Mouse (Mus musculus) forelimb bud, embryonic 11.5 days (tissue): ENCODE results near the gene Tfap2e.

Experiments used
- DNase-seq: peaks from one replicate; pipeline ENCODE4 v3.0.0-alpha.2; 2012; ENCODE audit warnings: low read depth, low spot score

The Tfap2e gene

DNA sequence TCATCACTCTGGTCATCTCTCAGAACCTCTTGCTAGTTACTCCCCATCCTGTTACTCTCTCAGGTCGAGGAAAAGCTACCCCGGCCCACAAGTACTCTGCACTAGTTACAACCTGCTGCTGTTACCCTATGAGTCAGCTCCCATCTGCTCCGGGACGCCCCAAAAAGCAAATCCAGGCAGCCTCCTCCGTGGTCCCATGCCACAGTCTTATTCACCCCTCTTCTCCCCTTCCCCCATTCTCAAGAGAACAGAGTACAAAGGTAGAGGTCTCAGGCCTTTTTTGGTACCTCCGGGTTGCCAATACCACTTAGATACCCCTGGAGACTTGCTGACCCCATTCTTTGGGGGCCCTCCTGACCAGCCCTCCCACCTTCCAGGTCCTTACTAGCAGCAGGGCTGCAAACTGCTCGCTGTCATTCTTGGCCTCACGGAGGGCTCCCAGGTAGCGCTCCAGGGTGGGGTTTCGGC lies 15.6 kb upstream of the Tfap2e start:
- DNase-seq = no peak

DNA sequence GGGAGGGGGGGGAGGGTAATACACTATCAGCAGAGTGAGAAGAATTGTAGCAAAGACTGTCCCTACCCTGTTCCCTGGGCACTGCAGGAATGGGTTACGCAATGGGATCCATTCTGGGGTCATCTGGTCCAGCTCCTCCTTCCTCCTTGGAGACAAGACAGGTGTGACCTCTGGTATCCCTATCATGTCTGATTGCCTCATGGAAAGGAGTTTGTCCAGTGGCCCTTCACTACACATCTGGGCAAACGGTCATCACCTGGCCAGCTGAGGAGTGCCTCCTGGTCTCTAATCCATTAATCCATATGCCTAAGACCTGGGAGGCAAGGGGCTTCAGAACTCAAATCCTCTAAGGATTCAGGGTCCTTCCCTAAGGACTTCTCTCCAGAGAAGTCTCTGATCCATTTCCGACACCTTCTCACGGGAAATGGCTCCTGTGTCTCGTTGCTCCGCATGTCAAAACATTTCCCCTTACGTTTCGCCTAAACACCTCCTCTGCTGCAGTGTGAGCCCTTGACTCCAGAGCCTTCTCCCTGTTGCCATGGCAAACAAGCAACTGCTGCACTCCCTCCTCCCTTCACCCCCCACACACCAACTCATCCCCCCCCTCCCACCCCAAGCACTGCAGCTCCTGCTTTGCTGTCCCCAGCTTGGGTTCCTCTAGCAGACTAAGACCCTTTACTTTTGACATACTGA lies 15.0 kb upstream of the Tfap2e start:
- DNase-seq = no peak

DNA sequence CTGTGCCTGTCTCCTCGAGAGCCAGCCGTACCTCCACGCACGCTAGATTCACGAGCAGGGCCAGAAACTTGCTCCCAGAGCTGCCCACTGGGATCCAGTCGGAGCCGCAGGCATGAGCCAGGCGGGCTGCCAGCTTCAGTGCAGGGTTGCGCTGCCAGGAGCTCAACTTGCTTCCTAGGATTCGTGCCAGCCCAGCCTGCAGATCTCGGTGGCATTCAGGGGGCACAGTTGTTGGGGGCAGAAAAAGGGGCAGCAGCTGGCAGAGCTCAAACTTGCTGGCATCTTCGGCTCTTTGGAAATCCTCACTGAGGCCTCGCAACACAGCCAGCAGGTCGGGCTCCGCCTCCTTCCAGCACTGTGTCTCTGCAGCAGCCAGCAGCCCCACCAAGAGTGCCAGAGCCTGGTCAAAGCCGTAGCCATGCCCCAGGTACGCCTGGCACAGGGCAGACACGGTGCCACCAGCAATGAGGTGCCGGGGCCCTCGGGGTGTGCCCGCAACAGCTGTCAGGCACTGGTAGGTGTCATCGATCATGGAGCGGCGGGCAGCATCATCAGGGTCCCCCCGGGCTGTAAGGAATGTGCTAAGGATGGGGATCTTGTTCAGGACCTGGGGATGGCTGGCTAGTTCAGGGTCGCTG lies 14.1 kb upstream of the Tfap2e start:
- DNase-seq = no peak

DNA sequence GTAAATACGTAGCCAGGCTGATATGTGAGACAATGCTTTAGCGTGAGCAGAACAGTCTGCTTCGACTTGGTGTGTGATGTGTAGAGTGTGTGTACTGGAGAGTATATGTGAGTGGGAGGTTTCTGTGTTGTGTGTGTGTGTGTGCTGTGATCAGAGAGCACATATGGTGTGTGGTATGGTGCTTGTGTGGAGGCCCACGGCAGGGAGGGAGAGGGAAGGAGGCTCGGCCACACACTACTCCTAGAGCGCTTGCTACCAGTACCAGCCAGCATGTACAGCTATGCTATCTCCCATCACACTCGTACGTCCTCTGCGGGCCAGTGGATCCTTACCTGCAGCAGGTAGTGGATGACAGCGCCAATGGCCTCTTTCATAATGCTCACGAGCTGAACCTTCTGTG lies 13.5 kb upstream of the Tfap2e start:
- DNase-seq = no peak

DNA sequence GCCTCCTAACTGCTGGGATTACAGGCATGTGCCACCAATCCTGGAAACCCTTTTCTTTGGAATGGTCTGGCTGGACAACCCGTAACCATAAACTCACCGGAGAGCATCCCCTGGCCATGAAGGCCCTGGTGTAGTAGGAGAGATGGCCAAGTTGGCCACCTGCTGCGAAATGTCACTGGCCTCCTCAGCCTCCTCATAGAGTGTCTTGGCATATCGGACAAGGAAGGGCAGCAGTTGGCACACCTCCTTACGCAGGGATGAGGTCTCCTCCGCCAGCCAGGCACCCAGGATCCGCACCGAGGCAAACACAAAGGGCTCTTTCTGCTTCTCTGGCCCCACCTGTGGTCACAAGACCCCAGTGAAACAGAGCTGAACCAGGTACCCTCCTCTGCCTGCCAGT lies 12.3 kb upstream of the Tfap2e start:
- DNase-seq = no peak

DNA sequence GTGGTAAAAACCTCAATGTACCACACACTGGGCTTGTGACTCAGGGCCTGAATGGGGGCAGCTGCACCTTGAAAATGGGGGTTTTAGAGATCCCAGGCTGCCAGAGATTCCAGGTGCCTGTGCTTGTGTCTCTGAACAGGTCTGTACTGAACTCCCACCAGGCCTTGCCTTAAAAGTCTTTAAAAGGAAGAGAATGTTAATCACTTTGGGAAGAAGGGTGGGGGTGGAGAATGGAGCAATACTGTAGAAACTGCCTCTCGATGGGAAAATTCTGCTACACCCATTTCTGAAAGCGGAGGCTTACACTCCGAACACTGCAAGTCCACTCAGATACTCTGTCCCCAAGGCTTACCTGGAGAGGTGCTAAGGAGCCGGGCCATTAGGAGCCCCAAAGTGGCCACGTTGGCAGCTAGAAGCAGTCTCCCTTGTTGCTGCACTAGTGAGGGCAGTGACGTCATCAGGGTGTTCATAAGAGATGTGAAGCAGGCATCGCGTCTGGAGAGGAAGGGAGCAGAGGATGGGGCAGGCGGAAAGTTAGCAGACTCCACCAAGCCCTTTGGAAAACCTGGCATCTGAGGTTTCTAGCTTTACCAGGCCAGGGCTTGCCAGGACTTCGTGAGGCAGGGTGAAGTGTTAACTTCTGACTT lies 10.3 kb upstream of the Tfap2e start:
- no peak for DNase-seq

DNA sequence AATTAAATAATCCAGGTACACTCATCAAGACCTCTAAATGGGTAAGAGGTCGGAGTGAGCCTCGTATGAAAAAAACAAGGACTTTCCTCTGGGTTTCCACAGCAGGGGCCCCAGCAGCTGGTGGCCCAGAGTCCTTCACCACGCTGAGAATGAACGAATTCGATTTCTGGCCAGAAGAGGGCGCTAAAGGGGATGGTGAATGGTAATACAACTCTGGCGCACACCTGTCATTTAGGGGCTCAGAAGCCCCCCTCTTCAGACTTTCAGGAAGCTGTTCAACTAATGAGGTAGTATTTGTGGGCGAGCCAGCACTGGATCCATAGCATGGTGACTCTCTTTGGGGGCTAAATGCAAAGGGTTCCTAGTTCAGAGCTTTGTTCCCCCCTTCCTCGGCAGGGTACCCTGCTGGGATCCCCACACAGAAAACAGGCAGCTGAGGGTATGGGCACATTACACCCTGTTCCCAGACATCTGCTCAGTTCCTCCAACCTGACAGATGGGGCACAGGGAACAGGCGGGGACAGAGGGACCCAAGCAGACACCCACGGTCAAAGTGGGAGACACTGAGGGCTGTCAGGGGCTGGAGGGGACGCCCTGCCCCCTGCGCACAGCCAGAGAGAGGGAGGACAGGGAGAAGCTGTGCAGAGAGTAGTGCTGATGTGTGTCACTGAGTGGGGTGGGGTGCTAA lies 9.6 kb upstream of the Tfap2e start:
- DNase-seq = no peak

DNA sequence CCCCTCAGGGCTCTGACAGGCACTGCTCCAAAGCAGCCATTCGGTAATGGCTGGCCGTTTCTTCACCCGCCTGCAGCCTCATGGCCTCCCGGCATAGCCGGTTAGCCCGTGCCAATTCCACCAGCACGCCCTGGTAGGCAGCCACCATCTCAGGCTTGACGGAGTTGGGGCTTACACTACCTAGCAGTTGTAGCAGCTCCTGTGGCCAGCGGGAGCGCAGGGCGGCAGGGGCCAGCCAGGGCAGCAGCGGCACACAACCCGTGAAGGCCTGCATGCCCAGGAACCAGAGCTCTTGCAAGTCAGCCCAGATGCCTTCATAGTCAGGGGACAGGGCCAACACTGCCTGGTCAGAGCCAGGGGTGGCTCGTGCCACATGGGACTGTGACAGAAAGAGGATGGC lies 8.8 kb upstream of the Tfap2e start:
- no peak for DNase-seq

DNA sequence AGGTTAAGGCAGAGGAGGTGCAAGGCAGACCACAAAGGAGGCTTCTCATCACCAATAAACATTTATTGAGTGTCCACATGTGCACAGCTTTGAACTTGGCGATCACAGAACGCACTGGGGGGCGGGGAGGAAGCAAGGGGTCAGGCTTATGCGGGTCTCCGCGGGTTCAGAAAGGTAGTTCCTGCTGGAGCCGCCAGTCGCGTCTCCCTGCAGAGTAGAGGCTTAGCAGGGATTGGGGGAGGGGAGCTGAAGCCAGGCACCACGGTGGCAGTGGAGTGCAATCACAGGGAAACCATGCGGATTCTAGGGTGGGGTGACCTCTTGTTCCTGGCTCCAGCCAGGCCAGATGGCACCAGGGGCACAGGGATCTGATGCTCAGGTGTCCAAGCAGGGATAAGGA lies 7.7 kb upstream of the Tfap2e start:
- no peak for DNase-seq

DNA sequence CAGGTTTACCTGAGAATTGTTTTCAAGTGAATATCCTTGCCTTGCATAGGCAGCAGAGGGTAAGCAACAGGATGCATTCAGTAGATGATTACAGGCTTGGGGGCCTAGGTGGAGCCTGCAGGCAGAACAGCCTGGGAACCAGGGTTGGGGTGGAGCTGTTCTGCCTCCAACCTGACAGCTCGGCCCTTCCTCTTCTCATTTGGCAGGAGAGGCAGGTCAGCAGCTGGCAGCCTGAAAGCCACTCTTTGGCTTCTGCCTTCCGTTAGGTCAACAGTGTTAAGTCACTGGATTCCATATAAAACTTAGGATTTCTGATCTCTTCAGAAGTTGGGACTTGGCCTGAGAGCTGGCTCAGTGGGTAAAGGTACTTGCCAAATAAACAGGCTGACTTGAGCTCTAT lies 6.9 kb upstream of the Tfap2e start:
- no peak for DNase-seq

DNA sequence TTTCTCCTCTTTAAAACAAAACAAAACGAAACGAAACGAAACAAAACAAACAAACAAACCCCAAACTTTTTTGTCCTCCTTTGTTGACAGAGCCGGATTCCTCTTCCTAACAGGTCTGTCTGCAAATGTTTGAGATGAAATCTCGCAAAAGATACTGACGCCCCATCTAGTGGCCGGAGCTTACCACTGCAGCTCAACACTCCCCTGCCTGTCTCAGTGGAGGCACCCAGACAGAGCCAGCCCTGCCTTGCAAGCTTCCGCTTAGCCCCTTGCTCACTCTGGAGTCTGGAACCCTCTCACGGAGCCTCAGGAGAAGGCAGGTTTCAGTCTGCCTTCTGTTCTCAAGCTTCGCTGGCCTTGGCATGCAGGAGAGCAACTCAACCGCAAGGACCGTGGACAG lies 5.4 kb upstream of the Tfap2e start:
- peak; percentile 82 for DNase-seq

DNA sequence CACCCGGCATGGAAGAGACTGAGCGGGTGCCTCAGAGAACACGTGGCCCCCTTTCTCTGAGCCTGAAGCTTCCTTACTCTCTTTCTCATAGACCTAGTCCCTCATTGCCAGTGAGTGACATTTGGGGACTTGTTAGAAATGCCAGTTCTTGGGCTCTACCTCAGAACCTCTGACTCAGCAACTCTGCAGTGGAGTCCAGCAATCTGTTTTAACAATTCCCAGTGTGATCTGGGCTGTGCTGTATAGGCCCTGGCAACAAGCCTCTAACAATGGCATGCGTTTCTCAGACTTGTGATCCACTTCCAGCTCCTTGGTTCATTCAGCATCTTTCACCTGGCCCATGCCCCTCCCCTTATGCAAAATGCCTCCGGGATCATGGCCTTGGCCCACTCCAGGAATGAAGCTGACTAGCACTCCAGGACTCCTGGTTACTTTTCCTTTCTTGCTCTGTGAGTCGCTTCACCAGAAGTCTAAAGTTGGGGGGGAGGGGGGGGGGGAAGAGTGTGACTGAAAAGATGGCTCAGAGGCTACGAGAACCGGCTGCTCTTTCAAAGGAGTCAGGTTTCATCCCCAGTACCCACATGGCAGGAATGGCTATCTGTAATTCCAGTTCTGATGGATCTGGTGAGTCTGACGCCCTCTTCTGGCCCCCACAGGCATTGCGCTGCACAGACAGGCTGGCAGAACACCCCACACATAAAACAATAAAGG lies 4.1 kb upstream of the Tfap2e start:
- DNase-seq = no peak

DNA sequence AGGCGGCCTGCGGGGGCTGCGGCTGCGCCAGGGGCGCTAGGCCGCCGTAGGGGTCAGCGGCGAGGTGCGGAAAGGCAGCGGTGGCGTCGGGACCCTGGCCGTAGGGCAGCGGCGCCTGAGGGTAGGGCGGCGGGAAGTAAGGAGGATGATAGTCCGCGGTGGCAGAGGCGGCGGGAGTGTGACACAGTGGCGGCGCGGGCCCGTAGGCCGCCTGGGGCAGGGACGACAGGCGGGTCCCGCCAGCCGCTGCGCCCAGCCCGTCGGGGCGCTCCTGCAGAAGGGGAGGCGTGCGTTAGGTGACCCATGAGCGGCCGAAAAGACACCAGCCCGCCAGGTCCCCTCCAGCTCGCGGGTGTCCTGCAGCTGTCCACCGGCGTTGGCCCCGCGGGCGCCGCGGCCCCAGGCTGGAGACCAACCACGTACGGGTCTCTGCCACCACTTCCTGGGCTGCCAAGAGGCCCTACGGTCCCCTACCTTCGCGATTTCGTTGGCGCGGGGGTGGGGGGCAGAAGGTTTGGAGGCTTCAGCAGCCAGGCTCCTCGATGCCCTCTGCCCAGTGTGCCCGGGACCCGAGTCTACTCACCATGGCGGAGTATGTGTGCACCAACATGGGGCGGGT lies 549 bp downstream of the Tfap2e start:
- DNase-seq = no peak

DNA sequence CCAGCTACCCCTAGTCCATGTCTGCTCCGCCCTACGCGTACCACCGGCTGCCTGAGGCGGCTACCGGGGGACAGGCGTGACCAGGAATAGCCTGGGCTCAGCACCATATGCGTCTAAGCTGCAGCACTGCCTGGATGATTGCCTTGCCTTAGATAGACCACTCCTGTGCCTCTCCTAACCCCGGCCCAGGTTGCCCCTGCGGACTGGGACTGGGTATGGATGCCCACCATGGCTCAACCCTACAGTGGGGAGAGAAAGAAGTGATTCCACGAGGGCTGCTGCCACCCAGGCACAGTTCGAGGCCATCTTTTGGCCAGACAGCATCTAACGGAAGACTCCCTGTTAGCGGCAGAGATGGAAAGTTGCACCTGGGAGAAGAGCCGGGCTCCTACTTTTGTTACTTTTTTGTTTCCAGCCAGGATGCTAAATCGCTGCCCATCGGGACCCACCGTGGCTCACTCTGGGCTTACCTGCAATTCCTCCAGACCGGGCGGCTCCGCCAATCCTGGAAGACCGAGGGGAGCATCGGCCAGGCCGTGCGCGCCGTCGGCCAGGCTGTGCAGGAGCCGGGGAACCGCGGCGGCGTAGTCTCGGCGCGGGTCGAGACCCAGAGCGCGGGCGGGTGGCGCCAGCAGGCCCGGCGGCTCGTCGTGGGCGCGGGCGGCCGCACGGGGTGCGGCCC lies 1.2 kb downstream of the Tfap2e start:
- DNase-seq = no peak

DNA sequence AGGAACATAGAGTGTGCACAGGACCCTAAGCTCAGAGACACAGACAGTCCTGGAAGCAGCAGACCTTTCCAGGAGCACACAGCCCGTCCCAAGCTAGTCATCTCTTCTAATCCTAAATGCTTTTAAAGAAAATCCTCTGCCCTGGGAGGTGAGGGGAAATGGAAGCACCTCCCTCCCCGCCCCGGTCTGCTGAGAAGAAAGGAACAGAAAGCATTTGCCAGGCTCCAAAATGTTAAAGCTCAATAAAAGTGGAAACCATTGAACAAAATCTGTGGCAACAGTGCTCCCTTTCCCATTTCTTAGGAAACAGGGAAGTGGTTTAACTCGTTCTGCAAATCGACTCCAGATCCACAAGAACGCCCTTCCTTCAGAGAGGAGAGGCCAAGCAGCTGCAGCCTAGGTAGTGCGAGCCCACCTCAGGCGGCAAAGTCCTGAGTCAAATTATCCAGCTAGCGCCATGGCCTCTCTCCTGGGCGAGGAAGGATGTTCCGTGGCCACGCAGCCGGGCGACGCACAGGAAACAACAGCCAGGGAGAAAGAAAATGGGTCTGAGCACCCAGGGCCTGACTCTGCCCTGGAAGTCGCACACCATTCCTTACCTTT lies 1.9 kb downstream of the Tfap2e start:
- DNase-seq = no peak

DNA sequence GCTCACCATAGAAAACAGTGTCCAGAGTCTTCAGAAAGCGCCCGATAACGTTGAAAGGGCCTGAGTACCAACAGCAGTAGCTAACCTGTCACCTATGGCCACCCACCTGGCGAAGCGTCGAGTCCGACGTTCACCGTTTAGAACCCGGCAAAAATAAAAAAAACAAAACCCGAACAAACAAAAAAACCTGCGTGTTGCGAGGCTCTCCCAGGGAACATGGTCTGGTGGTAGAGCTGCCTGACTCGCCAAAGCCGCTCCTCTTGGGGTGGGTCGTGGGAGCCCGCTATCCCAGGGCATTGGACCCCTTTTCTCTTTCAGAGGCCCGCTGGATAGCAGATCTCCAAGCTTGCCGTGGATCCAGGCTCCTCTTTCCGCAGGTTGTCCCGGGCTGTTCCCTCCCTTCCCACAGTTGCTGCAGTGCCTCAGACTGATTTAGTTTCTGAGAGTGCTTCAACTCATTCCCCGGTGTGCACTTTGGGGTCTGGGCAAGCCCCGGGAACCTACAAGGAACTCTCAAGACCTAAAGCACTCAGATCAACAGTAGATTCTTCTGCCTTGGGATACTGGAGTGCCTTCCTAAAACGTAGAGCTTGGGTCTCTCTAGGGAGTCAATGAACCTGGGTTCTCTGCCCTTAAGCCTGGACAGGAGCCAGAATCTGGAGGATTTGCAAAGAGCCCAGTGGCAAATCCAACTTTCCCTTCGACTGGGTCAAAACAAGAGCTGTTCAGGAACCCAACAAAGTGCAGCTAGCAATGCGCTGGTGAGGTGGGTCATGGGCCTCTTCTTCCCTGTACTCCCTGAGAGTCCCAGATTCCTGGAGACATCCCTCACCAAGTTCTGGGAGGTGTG lies 3.3 kb downstream of the Tfap2e start:
- no peak for DNase-seq

DNA sequence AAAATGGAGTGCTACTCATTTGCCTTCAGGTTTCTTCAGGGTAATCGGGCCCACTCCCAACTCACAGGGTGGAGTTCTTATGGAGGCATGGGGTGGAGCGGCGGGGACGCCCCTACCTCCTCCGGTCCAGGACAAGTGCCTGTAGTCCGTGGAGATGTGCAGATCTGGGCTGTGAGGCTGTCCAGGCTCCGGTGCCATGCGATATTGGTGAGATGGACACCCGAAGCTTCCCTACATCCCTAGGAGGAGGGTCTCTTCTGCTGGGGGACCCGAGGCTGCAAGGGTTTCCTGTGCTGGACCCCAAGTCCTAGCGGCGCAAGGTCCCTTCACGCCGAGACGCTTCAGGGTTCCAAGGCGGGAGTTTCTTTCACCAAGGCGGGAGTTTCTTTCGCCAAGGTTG lies 3.9 kb downstream of the Tfap2e start:
- no peak for DNase-seq

DNA sequence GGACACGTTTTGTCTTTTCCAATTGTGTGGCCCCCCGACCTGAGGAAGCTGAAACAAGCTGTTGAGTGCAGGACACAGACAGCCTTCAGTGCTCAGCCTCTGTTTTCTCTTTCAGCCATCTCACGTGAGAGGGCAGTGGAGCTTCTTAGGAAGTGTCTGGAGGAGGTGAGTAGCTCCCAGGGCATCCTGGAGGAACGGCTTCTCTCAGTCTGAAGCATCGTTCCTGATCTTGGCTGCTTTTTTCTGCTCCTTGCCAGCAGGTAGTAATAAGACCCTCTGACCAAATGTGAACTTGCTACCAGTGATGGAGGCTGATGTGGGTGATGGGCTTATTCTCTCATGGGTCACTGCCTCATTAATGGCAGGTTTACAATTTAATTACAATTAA lies 28.6 kb downstream of the Tfap2e start:
- DNase-seq = no peak

DNA sequence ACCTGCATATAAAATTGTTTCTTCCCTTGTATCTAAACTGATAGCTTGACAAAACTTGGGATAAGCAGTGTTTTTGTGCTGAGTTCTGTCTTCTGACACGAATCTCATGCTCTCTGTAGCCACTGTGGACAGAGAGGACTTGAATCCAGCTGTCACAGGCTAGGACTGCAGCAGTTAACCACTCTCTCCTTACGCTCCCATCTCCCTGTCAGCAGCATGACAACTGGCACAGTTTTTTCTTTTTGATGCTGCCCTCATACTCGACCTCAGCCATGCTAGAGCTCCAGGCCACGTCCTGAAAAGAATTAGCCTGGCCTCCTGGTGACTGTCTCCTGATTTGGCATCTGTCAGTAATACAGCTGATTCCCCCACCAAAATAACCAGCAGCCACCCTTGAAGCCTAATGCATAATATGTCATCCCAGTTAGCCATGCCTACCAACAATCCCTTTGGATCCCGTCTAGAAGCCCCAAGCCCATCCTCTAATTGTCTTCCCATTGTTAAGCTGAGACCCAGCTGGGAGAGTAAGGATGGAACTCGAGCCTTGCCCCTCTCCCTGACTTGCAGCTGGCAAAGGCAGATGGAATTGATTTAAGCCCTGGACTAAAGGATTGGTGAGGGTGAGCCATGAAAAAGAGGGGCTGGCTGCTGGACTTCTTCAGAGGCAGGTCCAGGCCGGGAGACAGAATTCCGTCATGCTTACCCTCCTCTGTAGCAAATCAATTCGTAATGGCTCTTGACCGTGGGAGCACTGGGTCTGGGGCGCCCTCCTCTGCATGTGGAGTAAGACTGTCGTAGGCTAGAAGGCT lies 29.2 kb downstream of the Tfap2e start:
- peak; percentile 20 for DNase-seq
